Mouse (Mus musculus): ENCODE results near the gene Col6a2.

DNA sequence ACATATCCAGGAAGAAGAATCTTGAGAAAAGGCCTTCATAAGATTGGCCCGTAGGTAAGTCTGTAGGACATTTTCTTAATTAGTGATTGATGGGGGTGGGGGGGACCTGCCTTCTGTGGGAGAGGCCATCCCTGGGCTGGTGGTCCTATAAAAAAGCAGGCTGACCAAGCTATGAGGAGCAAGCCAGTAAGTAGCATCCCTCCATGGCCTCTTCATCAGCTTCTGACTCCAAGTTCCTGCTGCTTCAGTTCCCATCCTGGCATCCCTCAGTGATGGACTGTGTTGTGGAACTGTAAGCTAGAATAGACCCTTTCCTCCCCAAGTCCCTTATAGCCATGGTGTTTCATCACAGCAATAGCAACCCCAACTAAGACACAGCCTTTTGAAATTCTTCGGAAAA, 16.5 kb upstream of the Col6a2 start:
- TF ChIP-seq SRF (IDR thresholded peaks at IDR 0.05; ENCODE audit: control insufficient read depth, insufficient read length, low read depth), result no peak
- no peak for TF ChIP-seq TCF12 (IDR thresholded peaks at IDR 0.05; ENCODE audit: insufficient read depth, poor library complexity, severe bottlenecking)
- no peak for TF ChIP-seq POLR2A (IDR thresholded peaks at IDR 0.05; ENCODE audit: insufficient read length, low read depth)
- no peak for TF ChIP-seq MYOD1 (IDR thresholded peaks at IDR 0.05; ENCODE audit: control insufficient read depth in 1 of 3, insufficient read length in 2 of 3, low read depth in 2 of 3)
- no peak for TF ChIP-seq CEBPB (IDR thresholded peaks at IDR 0.05; ENCODE audit: insufficient read depth, poor library complexity, severe bottlenecking)
- no peak for TF ChIP-seq MYOG (IDR thresholded peaks at IDR 0.05; ENCODE audit: control insufficient read depth in 1 of 3, insufficient read depth in 1 of 3, insufficient read length in 2 of 3, low read depth in 2 of 3)
- no peak for TF ChIP-seq E2F4 (IDR thresholded peaks at IDR 0.05; ENCODE audit: insufficient read depth)
- TF ChIP-seq POLR2AphosphoS2 (IDR thresholded peaks at IDR 0.05; ENCODE audit: insufficient read length, low read depth), result no peak

All from myocyte (in vitro differentiated cells).